Comparison of ENCODE assay signal across 29 mouse cellular contexts in the genomic region with DNA sequence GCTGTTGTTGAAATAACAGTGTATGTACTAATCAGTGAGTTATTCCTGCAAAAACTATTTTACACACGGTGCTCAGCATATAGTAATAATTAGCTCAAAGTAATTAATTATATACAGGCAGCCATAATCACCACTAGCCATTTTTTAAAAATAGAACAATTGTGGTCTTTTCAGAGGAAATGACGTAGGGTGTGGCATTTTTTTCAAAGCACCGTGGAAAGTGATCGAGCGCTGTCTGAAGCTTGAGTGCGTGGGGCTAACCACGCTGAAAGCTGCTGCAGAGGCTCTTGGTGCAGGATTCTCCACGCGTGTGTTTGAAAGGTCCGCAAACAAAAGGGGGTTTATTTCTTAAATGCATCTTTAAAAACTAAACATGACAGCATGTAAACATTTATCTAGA.
A peak's percentile ranks its signal among the peaks of the same experiment; 100 is the strongest.
DNase-seq lines count a peak whose midpoint lies in the region; ATAC-seq lines count a peak whose summit lies in the region.
"Had no signal": no experiment of that assay in that cellular context is flagged by ENCODE, and none has a peak within 500 bp of the region (broad histone marks: within the 10 kb centered on the region; RNA-seq: fewer than 3 reads in every experiment).

No protein-coding gene starts in this region.

- no peak overlapping the region for H3K4me3 ChIP-seq in heart, embryonic 11.5 days (ENCODE audit: low read depth, low read length)
- H3K4me3 ChIP-seq: erythroblast, embryonic 14.5 days; forebrain, embryonic 12.5 days; heart, embryonic 15.5 days; hindbrain, embryonic 12.5 days; limb, embryonic 12.5 days; liver, embryonic 15.5 days; lung, embryonic 15.5 days; megakaryocyte, embryonic 14.5 days; midbrain, embryonic 12.5 days; myocyte had no signal

- H3K9ac ChIP-seq in heart, embryonic 11.5 days (ENCODE audit: low read depth, low read length), result no peak overlapping the region
- H3K9ac ChIP-seq: forebrain, embryonic 12.5 days; forebrain, postnatal 0 days; heart, embryonic 15.5 days; hindbrain, embryonic 12.5 days; limb, embryonic 12.5 days; liver, embryonic 15.5 days; lung, embryonic 15.5 days; midbrain, embryonic 12.5 days had no signal

- no peak for ATAC-seq in heart, embryonic 11.5 days (replicated peaks; ENCODE audit: insufficient number of reproducible peaks, low FRiP score, low TSS enrichment)
- no peak for ATAC-seq in erythroid progenitor cell, adult 5-6 weeks (replicated peaks; ENCODE audit: low FRiP score, poor library complexity, severe bottlenecking)
- ATAC-seq: forebrain, postnatal 0 days; hindbrain, postnatal 0 days; Patski had no signal

- no peaks in the 10 kb centered on the region for H3K27me3 ChIP-seq in heart, embryonic 11.5 days (ENCODE audit: control insufficient read depth, insufficient read depth, low read length)
- no peaks in the 10 kb centered on the region for H3K27me3 ChIP-seq in splenic B cell, adult 2 months (ENCODE audit: control insufficient read depth, insufficient read depth, low read length, poor library complexity, severe bottlenecking)
- H3K27me3 ChIP-seq: forebrain, embryonic 12.5 days; heart, embryonic 15.5 days; hindbrain, embryonic 12.5 days; limb, embryonic 12.5 days; liver, embryonic 15.5 days; lung, embryonic 15.5 days; megakaryocyte, embryonic 14.5 days; midbrain, embryonic 12.5 days; Patski had no signal

- H3K9me3 ChIP-seq in heart, embryonic 11.5 days (replicated peaks; ENCODE audit: control insufficient read depth, low read length), result no peaks in the 10 kb centered on the region
- H3K9me3 ChIP-seq: forebrain, embryonic 12.5 days; G1E; heart, embryonic 15.5 days; hindbrain, embryonic 12.5 days; limb, embryonic 12.5 days; liver, embryonic 15.5 days; lung, embryonic 15.5 days; midbrain, embryonic 12.5 days had no signal

- H3K27ac ChIP-seq in heart, embryonic 11.5 days (ENCODE audit: low read depth, low read length), result no peak overlapping the region
- H3K27ac ChIP-seq: forebrain, embryonic 12.5 days; heart, embryonic 15.5 days; hindbrain, embryonic 12.5 days; hindbrain, postnatal 0 days; limb, embryonic 12.5 days; liver, embryonic 15.5 days; lung, embryonic 15.5 days; midbrain, embryonic 12.5 days had no signal

- peak; percentile 40 for DNase-seq in heart, adult 11 months
- DNase-seq in CD4-positive helper T cell, adult 2 months (ENCODE audit: low read depth, low spot score), result peak; percentile 60
- peak; percentile 27 for DNase-seq in T-cell, adult 2 months (ENCODE audit: low spot score)
- peak; percentile 27 for DNase-seq in splenic B cell, adult 2 months (ENCODE audit: low read depth, low spot score)
- DNase-seq in lung, postnatal 10 days, result no peak
- DNase-seq: adrenal gland, postnatal 14 days; cerebellum, adult 11 months; cerebellum, adult 9-11 months; forebrain, postnatal 0 days; gastrocnemius, postnatal 10 days; kidney, adult 11 months; kidney, postnatal 25 days; lung, postnatal 36 days; right cerebral cortex, postnatal 14 days had no signal

- 76% methylated on average over 10 of the region's 10 CpGs for WGBS in heart, embryonic 11.5 days (ENCODE audit: insufficient replicate concordance)

- no peaks in the 10 kb centered on the region for H3K36me3 ChIP-seq in heart, embryonic 11.5 days (ENCODE audit: control insufficient read depth, insufficient read depth, low read length)
- peaks cover under 1% of the 10 kb centered on the region; the same call in 1 of the 2 replicates for H3K36me3 ChIP-seq in splenic B cell, adult 2 months (ENCODE audit: control insufficient read depth, insufficient read depth, low read length, poor library complexity, severe bottlenecking)
- H3K36me3 ChIP-seq: forebrain, embryonic 12.5 days; G1E; heart, embryonic 15.5 days; hindbrain, embryonic 12.5 days; limb, embryonic 12.5 days; liver, embryonic 15.5 days; lung, embryonic 15.5 days; midbrain, embryonic 12.5 days had no signal

- H3K4me1 ChIP-seq in heart, embryonic 11.5 days (ENCODE audit: control insufficient read depth, insufficient read depth, low read length), result peaks cover 5% of the 10 kb centered on the region; the same call in 1 of the 2 replicates
- H3K4me1 ChIP-seq: heart, embryonic 15.5 days; limb, embryonic 12.5 days; lung, embryonic 15.5 days had no signal

- H3K4me2 ChIP-seq in heart, embryonic 11.5 days, result no peak overlapping the region
- H3K4me2 ChIP-seq: forebrain, embryonic 12.5 days; heart, embryonic 15.5 days; hindbrain, embryonic 12.5 days; limb, embryonic 12.5 days; liver, embryonic 15.5 days; lung, embryonic 15.5 days; midbrain, embryonic 12.5 days had no signal
